Mouse (Mus musculus) frontal cortex, postnatal 36 days (tissue): Measurements from ENCODE around the gene Fndc10.
"Not testable (repeated sequence)": the region's sequence is repeated elsewhere in the genome, so short reads cannot be mapped to it uniquely, and the experiment has no call there.

Experiments
- DNase-seq, 2 experiments: peaks; one replicate each; pipeline ENCODE4 v3.0.0; 2022; ENCODE audit warnings: low spot score in 2 of 2

Gene Fndc10

DNA sequence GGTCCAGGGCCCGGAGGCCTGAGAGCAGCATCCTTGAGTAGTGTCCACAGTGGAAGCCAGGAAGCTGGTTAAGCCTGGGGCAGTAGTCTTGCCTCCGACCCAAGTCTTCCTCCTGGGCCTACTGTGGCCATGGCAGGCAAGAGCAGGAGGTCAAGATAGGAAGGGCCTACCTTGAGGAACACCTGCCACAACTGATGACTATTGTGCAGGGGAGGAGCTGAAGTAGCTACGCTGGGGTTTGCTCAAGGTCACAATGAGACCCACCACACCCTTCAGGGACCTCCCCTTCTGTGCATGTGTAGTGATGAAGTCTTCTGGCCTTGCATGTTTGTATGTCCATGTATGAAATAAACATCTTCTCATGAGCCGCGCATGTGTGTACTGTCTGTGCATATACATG is 41.6 kb downstream of the Fndc10 start:
- no peak for DNase-seq

GRCm38 (mm10) chr4:155736421-155736820 is 42.3 kb downstream of the Fndc10 start:
- DNase-seq, result no peak

- DNase-seq, result peak in 1 of 2 experiments; percentile 73
Measured at GRCm38 (mm10) chr4:155738262-155738661, 44.1 kb downstream of the Fndc10 start.

GRCm38 (mm10) chr4:155739152-155739551 is 45.0 kb downstream of the Fndc10 start:
- no peak for DNase-seq

- no peak for DNase-seq
Measured at GRCm38 (mm10) chr4:155739741-155740636, 45.8 kb downstream of the Fndc10 start.

DNA sequence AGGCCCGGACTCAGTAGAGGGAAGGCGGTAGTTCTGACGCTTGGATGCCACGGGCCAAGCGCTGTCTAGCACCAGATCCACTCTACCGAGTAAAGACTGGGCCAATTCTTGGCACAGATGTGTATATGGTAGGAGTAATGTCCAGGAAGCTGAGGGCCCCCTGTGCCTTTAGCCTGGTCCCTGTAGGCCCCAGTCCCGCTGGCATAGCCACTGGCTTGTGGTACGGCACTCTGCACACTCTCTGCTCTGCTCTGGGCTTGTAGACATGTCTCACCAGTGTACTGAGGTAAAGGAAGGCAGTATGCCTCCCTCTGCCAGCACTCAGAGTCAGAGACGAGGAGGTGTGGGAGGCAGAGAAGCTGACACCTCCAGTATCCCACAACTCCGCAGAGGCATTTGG is 46.5 kb downstream of the Fndc10 start:
- DNase-seq, result not testable (repeated sequence)

GRCm38 (mm10) chr4:155742684-155743083 is 48.5 kb downstream of the Fndc10 start:
- DNase-seq, result no peak

GRCm38 (mm10) chr4:155744474-155744873 is 50.3 kb downstream of the Fndc10 start:
- no peak for DNase-seq

DNA sequence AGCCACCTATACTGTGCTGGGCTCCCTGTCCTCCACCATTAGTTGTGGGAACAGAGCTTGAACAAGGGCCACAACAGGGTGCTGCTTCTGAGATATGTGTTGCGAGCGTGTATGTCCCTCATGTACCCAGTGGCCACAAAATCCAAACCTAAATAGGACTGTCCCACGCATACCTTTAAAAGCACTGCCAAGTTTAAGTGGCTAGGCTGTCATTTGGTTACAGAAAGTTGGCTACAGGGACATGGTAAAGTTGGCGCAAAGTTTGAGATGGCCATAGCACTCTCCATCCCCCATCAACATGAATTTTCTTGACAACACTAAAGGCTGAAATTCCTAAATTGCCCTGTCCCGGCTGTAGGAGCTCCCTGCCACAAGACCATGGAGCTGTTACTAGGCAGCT is 51.0 kb downstream of the Fndc10 start:
- no peak for DNase-seq
